Mouse (Mus musculus): ENCODE measurements around the gene Setd6. TPM values are rescaled to one million over a fixed set of nuclear protein-coding genes. Genes with fewer than 3 reads are reported as not detected.
A peak's percentile ranks its signal among the peaks of the same experiment; 100 is the strongest.

Setd6 gene
- polyA plus RNA-seq, 1 experiment from 2014 or later, result 19.7 TPM

DNA sequence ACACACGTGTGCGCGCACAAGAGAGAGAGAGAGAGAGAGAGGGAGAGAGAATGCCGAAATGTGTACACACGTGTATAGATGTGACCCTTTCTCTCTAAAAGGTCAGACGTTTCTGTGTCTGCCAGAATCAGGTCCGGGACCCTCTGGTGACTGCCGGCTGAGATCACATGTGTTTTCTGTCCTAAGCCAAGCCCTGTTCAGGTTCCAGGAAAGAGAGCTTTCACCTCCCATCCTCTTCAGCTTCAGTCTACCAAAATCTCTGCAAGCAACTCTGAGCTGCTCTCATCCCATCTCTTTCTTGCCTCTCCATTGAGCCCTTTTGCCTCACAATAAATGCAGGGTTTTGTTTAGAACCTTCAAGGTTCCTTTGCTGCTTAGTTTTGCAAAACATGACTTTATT, 19.0 kb upstream of the Setd6 start:
- Histone ChIP-seq H3K36me3 (no peaks in the 10 kb centered on the region), H3K4me2 (replicated peaks) (peak overlapping the region; percentile 38; the same call in 1 of the 2 replicates), H3K4me3 (replicated peaks) (no peak overlapping the region), H3K27me3 (replicated peaks) (peaks cover 24% of the 10 kb centered on the region), H3K27ac (no peak overlapping the region), H3K9me3 (no peaks in the 10 kb centered on the region), H3K4me1 (replicated peaks) (0 out of 2 replicates have a peak, but pooled peaks cover 3% of the 10 kb centered on the region), H3K9ac (no peak overlapping the region)
- WGBS, result 51% methylated on average over 8 of the region's 8 CpGs
- ATAC-seq, result no peak

DNA sequence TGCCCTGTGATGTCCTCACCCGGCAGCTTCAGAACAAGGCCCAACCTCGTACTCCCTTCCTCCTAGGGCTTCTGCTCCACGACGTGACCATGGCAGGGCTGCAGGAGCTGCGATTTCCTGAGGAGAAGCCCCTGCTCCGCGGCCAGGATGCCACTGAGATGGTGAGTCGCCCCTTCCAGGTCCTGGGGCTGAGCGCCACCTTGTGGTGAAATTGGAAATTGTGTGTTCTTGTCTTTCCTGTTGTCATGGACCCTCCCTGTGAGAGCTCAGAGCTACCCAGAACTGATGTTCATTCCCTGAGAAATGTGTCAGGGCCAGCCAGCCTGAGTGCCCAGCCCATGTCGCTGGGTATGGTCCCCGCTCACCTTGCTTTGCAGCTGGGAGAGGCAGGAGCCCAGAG, 18.6 kb upstream of the Setd6 start:
- 2% methylated on average over 11 of the region's 11 CpGs for WGBS
- H3K9ac ChIP-seq, result no peak overlapping the region

GRCm38 (mm10) chr8:95698179-95698578, 17.5 kb upstream of the Setd6 start:
- Histone ChIP-seq H3K4me3 (replicated peaks) (no peak overlapping the region), H3K4me2 (replicated peaks) (no peak overlapping the region), H3K27ac (no peak overlapping the region), H3K36me3 (no peaks in the 10 kb centered on the region), H3K9me3 (no peaks in the 10 kb centered on the region), H3K4me1 (replicated peaks) (peaks cover 8% of the 10 kb centered on the region), H3K9ac (no peak overlapping the region), H3K27me3 (replicated peaks) (peaks cover 27% of the 10 kb centered on the region)
- no peak for ATAC-seq
- 33% methylated on average over 6 of the region's 6 CpGs for WGBS

More for the DNA sequence above, 18.6 kb upstream of the Setd6 start:
- Histone ChIP-seq H3K4me2 (replicated peaks) (peak overlapping the region; percentile 38; the same call in 1 of the 2 replicates), H3K36me3 (no peaks in the 10 kb centered on the region), H3K27me3 (replicated peaks) (peaks cover 24% of the 10 kb centered on the region), H3K4me1 (replicated peaks) (0 out of 2 replicates have a peak, but pooled peaks cover 3% of the 10 kb centered on the region), H3K4me3 (replicated peaks) (no peak overlapping the region), H3K27ac (no peak overlapping the region), H3K9me3 (no peaks in the 10 kb centered on the region)
- peak; percentile 32 for ATAC-seq

DNA sequence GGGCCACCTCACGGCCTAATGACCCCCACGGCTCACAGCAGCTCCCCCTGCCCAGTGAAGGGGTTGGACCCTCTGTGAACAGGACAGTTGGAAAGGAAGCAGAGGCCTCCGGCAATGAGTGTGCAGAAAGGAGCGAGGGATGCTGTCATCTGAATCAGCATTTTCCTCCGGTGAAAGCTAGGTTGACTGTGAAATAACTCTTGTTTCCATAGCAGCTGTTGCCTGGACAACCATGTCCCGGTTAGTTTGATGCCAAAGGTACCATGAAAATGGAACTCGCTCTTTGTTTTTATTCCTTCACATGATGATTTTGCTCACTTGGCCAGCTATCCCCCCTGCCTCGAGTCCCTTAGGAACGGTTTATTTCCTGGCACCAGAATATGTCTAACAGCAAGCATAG, 15.4 kb upstream of the Setd6 start:
- peaks cover 17% of the 10 kb centered on the region for H3K4me1 ChIP-seq (replicated peaks)
- no peak overlapping the region for H3K9ac ChIP-seq
- H3K9me3 ChIP-seq, result no peaks in the 10 kb centered on the region
- H3K27ac ChIP-seq, result no peak overlapping the region
- no peaks in the 10 kb centered on the region for H3K36me3 ChIP-seq
- peaks cover 16% of the 10 kb centered on the region for H3K27me3 ChIP-seq (replicated peaks)
- no peak overlapping the region for H3K4me3 ChIP-seq (replicated peaks)
- no peak overlapping the region for H3K4me2 ChIP-seq (replicated peaks)
- no peak for ATAC-seq
- WGBS, result 66% methylated on average over 9 of the region's 9 CpGs

DNA sequence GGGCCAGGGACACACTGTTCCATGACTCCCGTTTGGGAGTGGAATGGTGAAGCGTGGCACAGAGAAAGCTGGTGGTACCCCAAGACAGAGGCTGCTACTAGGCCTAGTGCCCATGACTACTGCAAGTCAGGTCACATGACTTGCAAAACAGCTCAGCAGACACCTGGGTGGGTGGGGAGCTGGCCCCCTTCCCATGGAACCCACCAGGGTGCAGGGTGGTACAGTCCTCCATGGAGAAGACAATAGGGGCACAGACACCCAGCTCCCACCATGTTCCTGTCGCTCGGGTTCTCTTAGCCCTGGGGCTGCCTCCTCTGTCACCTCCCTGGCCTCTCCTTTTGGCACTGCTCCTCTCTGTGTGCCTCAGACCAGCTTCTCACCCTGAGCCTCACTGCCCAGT, 13.9 kb upstream of the Setd6 start:
- 86% methylated on average over 4 of the region's 4 CpGs for WGBS
- H3K9me3 ChIP-seq, result no peaks in the 10 kb centered on the region
- H3K9ac ChIP-seq, result no peak overlapping the region
- ATAC-seq, result no peak
- no peak overlapping the region for H3K4me3 ChIP-seq (replicated peaks)
- H3K4me1 ChIP-seq (replicated peaks), result peaks cover 17% of the 10 kb centered on the region
- 0 out of 2 replicates have a peak, but pooled peaks cover 13% of the 10 kb centered on the region for H3K27me3 ChIP-seq (replicated peaks)
- H3K36me3 ChIP-seq, result no peaks in the 10 kb centered on the region
- H3K4me2 ChIP-seq (replicated peaks), result no peak overlapping the region
- H3K27ac ChIP-seq, result no peak overlapping the region

- WGBS, result 2% methylated on average over 34 of the region's 34 CpGs
- peak; percentile 94 for ATAC-seq
Measured at GRCm38 (mm10) chr8:95702480-95703446, 12.9 kb upstream of the Setd6 start.

GRCm38 (mm10) chr8:95703461-95704260, 12.0 kb upstream of the Setd6 start:
- Histone ChIP-seq H3K27ac (0 out of 2 replicates have a peak overlapping the region, but pooled peaks have one; percentile 17), H3K4me2 (replicated peaks) (peak overlapping the region; percentile 98), H3K9me3 (no peaks in the 10 kb centered on the region), H3K4me3 (replicated peaks) (peak overlapping the region; percentile 57), H3K27me3 (replicated peaks) (0 out of 2 replicates have a peak, but pooled peaks cover 9% of the 10 kb centered on the region), H3K4me1 (replicated peaks) (peaks cover 14% of the 10 kb centered on the region), H3K36me3 (no peaks in the 10 kb centered on the region), H3K9ac (peak overlapping the region; percentile 60)
- WGBS, result 5% methylated on average over 15 of the region's 15 CpGs
- peak; percentile 25 for ATAC-seq

More at GRCm38 (mm10) chr8:95702480-95703446, 12.9 kb upstream of the Setd6 start:
- 0 out of 2 replicates have a peak, but pooled peaks cover 11% of the 10 kb centered on the region for H3K27me3 ChIP-seq (replicated peaks)
- no peaks in the 10 kb centered on the region for H3K9me3 ChIP-seq
- peak overlapping the region; percentile 57 for H3K4me3 ChIP-seq (replicated peaks)
- H3K4me2 ChIP-seq (replicated peaks), result peak overlapping the region; percentile 98
- peak overlapping the region; percentile 60 for H3K9ac ChIP-seq
- H3K36me3 ChIP-seq, result no peaks in the 10 kb centered on the region
- peaks cover 14% of the 10 kb centered on the region for H3K4me1 ChIP-seq (replicated peaks)
- no peak overlapping the region for H3K27ac ChIP-seq

GRCm38 (mm10) chr8:95704538-95704937, 11.1 kb upstream of the Setd6 start:
- no peaks in the 10 kb centered on the region for H3K36me3 ChIP-seq
- H3K9me3 ChIP-seq, result no peaks in the 10 kb centered on the region
- H3K4me2 ChIP-seq (replicated peaks), result no peak overlapping the region
- H3K27ac ChIP-seq, result no peak overlapping the region
- 0 out of 2 replicates have a peak, but pooled peaks cover 2% of the 10 kb centered on the region for H3K27me3 ChIP-seq (replicated peaks)
- peaks cover 14% of the 10 kb centered on the region for H3K4me1 ChIP-seq (replicated peaks)
- no peak for ATAC-seq
- no peak overlapping the region for H3K9ac ChIP-seq
- no peak overlapping the region for H3K4me3 ChIP-seq (replicated peaks)
- WGBS, result 96% methylated on average over 3 of the region's 3 CpGs

DNA sequence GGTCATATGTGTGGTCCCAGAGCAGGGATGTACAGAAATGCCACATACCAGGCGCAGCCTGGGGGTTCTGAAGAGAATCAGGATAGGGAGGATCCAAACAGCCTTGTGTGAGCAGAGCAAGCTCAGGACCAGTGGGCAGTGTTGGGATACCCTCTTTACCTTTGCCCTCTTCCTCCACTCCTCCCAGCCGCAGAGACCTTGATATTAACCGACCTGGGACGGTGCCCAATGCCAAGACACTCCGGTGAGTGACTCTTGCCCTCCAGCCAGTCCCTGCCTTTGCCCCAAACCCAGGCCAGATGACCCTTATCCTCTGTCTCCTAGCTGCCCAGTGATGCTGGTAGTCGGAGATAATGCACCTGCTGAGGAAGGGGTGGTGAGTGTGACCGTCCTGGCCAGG, 6.1 kb upstream of the Setd6 start:
- H3K27ac ChIP-seq, result no peak overlapping the region
- no peak overlapping the region for H3K9ac ChIP-seq
- 83% methylated on average over 7 of the region's 7 CpGs for WGBS
- H3K4me1 ChIP-seq (replicated peaks), result peaks cover 3% of the 10 kb centered on the region; the same call in 1 of the 2 replicates
- no peak overlapping the region for H3K4me2 ChIP-seq (replicated peaks)
- H3K36me3 ChIP-seq, result no peaks in the 10 kb centered on the region
- no peaks in the 10 kb centered on the region for H3K9me3 ChIP-seq
- no peak for ATAC-seq
- H3K4me3 ChIP-seq (replicated peaks), result no peak overlapping the region
- H3K27me3 ChIP-seq (replicated peaks), result no peaks in the 10 kb centered on the region

DNA sequence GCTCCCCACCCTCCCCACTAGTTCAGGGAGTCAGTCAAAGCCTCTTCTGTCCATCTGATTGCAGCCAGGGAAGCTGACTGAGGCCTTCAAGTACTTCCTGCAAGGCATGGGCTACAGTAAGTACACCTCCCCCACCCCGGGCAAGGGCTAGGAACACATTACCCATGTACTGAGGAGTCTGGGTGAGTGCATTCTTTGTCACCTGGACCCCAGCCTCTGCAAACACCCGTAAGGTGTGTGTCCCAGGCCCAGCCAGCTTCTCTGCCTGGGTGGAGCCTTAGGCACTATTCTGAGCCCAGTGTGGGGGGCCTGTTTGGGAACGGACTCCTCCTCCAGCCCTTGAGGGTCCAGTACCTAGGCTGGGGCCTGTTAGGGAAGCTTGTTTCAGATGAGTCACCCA, 4.7 kb upstream of the Setd6 start:
- H3K4me3 ChIP-seq (replicated peaks), result no peak overlapping the region

DNA sequence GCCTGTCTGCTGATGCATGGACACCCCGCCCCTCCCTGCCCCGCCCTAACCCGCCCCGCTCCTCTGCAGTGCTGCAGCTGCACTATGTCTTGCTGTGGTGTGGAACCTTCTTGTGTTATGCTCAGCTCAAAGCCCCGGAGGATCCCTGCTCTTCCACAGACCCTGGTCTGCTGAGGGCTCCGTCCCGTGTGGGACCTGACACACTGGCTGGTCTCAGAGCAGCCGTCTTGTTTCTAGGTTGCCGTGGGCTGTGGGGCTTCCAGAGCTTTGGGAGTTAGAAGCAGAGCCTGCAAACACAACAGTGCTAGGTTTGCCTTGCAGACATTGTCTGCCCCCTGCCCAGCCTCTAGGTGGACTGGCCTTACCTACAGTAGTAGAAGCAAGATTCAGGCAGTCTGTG, 3.3 kb upstream of the Setd6 start:
- Histone ChIP-seq H3K4me3 (replicated peaks) (no peak overlapping the region), H3K27me3 (replicated peaks) (no peaks in the 10 kb centered on the region), H3K9me3 (no peaks in the 10 kb centered on the region), H3K27ac (no peak overlapping the region), H3K9ac (no peak overlapping the region), H3K4me1 (replicated peaks) (peaks cover 10% of the 10 kb centered on the region; the same call in 1 of the 2 replicates), H3K36me3 (no peaks in the 10 kb centered on the region), H3K4me2 (replicated peaks) (no peak overlapping the region)
- WGBS, result 78% methylated on average over 9 of the region's 9 CpGs
- no peak for ATAC-seq

More for the DNA sequence above, 4.7 kb upstream of the Setd6 start:
- ATAC-seq, result no peak
- peaks cover 3% of the 10 kb centered on the region; the same call in 1 of the 2 replicates for H3K4me1 ChIP-seq (replicated peaks)
- 62% methylated on average over 3 of the region's 3 CpGs for WGBS
- no peaks in the 10 kb centered on the region for H3K27me3 ChIP-seq (replicated peaks)
- no peaks in the 10 kb centered on the region for H3K36me3 ChIP-seq
- H3K9ac ChIP-seq, result no peak overlapping the region
- no peak overlapping the region for H3K27ac ChIP-seq
- no peaks in the 10 kb centered on the region for H3K9me3 ChIP-seq
- no peak overlapping the region for H3K4me2 ChIP-seq (replicated peaks)
